Mouse (Mus musculus) thymus, postnatal 10 days (tissue): ENCODE data around the gene Itga9.

ENCODE experiments used
- DNase-seq, 2 experiments: peaks; one replicate each; pipeline ENCODE4 v3.0.0; 2021; ENCODE audit warnings: low spot score in 2 of 2

Itga9 gene

GRCm38 (mm10) chr9:118920798-118921515, 314.5 kb downstream of the Itga9 start:
- peak; percentile 62 to 83 for DNase-seq

- DNase-seq, result no peak
These were observed 315.4 kb downstream of the Itga9 start for GRCm38 (mm10) chr9:118921926-118922325.

- DNase-seq, result no peak
These were observed 318.1 kb downstream of the Itga9 start for GRCm38 (mm10) chr9:118924554-118925085.

GRCm38 (mm10) chr9:118925286-118926110, 319.0 kb downstream of the Itga9 start:
- peak; percentile 97 to 99 for DNase-seq

GRCm38 (mm10) chr9:118926111-118926650, 319.7 kb downstream of the Itga9 start, which contains the start of gene Ctdspl:
Ctdspl (plus strand) TSS chr9:118926453.
- DNase-seq, result peak; percentile 50 to 60

GRCm38 (mm10) chr9:118926688-118927321, 320.3 kb downstream of the Itga9 start:
- peak; percentile 67 for DNase-seq

- DNase-seq, result no peak
These were observed 321.0 kb downstream of the Itga9 start for GRCm38 (mm10) chr9:118927501-118927900.

GRCm38 (mm10) chr9:118928007-118928406, 321.5 kb downstream of the Itga9 start:
- DNase-seq, result no peak

- DNase-seq, result no peak
These were observed 322.2 kb downstream of the Itga9 start for GRCm38 (mm10) chr9:118928656-118929055.

- no peak for DNase-seq
These were observed 324.1 kb downstream of the Itga9 start for GRCm38 (mm10) chr9:118930611-118931010.

- DNase-seq, result no peak
These were observed 327.3 kb downstream of the Itga9 start for GRCm38 (mm10) chr9:118933800-118934199.

GRCm38 (mm10) chr9:118934319-118934718, 327.8 kb downstream of the Itga9 start:
- no peak for DNase-seq

- DNase-seq, result no peak
These were observed 328.6 kb downstream of the Itga9 start for GRCm38 (mm10) chr9:118935098-118935497.

GRCm38 (mm10) chr9:118936071-118936470, 329.6 kb downstream of the Itga9 start:
- no peak for DNase-seq

GRCm38 (mm10) chr9:118937515-118937914, 331.0 kb downstream of the Itga9 start:
- no peak for DNase-seq

- DNase-seq, result no peak
These were observed 332.9 kb downstream of the Itga9 start for GRCm38 (mm10) chr9:118939410-118939809.

GRCm38 (mm10) chr9:118939831-118940230, 333.3 kb downstream of the Itga9 start:
- DNase-seq, result no peak

GRCm38 (mm10) chr9:118940591-118941207, 334.2 kb downstream of the Itga9 start:
- no peak for DNase-seq

- no peak for DNase-seq
These were observed 335.5 kb downstream of the Itga9 start for GRCm38 (mm10) chr9:118942030-118942429.

GRCm38 (mm10) chr9:118943941-118944340, 337.5 kb downstream of the Itga9 start:
- no peak for DNase-seq

- no peak for DNase-seq
These were observed 337.9 kb downstream of the Itga9 start for GRCm38 (mm10) chr9:118944388-118944787.
